Mouse (Mus musculus): Measurements from ENCODE around the gene Myo15.

DNA sequence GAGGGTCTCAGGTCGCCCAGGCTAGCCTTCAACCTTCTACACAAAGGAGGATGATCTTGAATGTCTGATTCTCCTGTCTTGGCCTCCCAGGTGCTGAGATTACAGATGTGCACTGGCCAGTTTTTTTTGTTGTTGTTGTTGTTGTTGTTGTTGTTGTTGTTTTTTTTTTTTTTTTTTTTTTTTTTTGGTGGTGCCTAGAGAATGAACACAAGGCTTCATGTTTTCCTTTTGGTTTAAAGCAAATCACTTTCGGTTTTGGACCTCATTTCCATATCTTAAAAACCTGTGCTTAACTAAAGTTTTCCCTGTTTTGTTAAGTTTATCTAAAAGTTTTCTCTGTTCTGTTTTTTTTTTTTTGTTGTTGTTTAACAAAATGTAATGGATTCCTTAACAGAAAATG is 70.4 kb downstream of the Myo15 start:
- TF ChIP-seq GATA1 (IDR thresholded peaks at IDR 0.05; ENCODE audit: borderline replicate concordance, low read length) = no peak
- TF ChIP-seq FLI1 (IDR thresholded peaks at IDR 0.05; ENCODE audit: low read length) = no peak

Measured in megakaryocyte, embryonic 14.5 days (primary cell).